Mouse (Mus musculus) hindbrain, postnatal 0 days (tissue): ENCODE data around the gene Akip1. TPM values are rescaled to one million over a fixed set of nuclear protein-coding genes. Genes with fewer than 3 reads are reported as not detected.

Source experiments
- ATAC-seq: fragments of 200-750 bp; cut with Nextera tagmentation; 2 replicates; pipeline ENCODE4 v1.8.0; 2017; ENCODE audit warnings: mild to moderate bottlenecking, moderate TSS enrichment, moderate library complexity
- DNase-seq: peaks from one replicate; pipeline ENCODE4 v3.0.0-alpha.2; 2015; ENCODE audit warnings: low spot score
- H3K27ac ChIP-seq: fragments of 300-500 bp; sonication (generic); 2 replicates; pipeline ENCODE4 v1.5.1; 2014; ENCODE audit warnings: mild to moderate bottlenecking
- H3K27me3 ChIP-seq: fragments of 300-500 bp; sonication (generic); 2 replicates; pipeline ENCODE4 v1.6.1; 2014; ENCODE audit warnings: low read length, mixed read lengths; ENCODE audit not compliant: insufficient read depth
- H3K36me3 ChIP-seq: fragments of 300-500 bp; sonication (generic); 2 replicates; pipeline ENCODE4 v1.6.1; 2014; ENCODE audit warnings: low read length, mixed read lengths; ENCODE audit not compliant: insufficient read depth
- H3K4me1 ChIP-seq: fragments of 300-500 bp; sonication (generic); 2 replicates; pipeline ENCODE4 v1.6.1; 2014; ENCODE audit warnings: antibody characterized with exemption, low read length, mixed read lengths; ENCODE audit not compliant: insufficient read depth
- H3K4me2 ChIP-seq: fragments of 300-500 bp; sonication (generic); 2 replicates; pipeline ENCODE4 v1.6.1; 2014; ENCODE audit warnings: low read depth, mild to moderate bottlenecking, low read length, moderate library complexity, mixed read lengths
- H3K4me3 ChIP-seq: fragments of 300-500 bp; sonication (generic); 2 replicates; pipeline ENCODE4 v1.5.1; 2014; ENCODE audit warnings: low read length
- H3K9ac ChIP-seq: fragments of 300-500 bp; sonication (generic); replicated peaks from 2 replicates; pipeline ENCODE4 v1.6.1; 2014; ENCODE audit warnings: mild to moderate bottlenecking, low read length, moderate library complexity, mixed read lengths
- H3K9me3 ChIP-seq: fragments of 300-500 bp; sonication (generic); 2 replicates; pipeline ENCODE4 v1.6.1; 2016; ENCODE audit warnings: low read length, mixed read lengths
- CTCF ChIP-seq: IDR thresholded peaks from 2 replicates; pipeline ENCODE4 v1.5.1; 2016; ENCODE audit warnings: antibody characterized with exemption, control low read depth, low read depth
- WGBS: fragments of 180-500 bp; shearing (Covaris S2); extraction: QIAGEN DNeasy Blood & Tissue Kit; methylation state at CpG from one replicate; pipeline ENCODE4 v1.1.7; 2014; 5-methylcytosine and 5-hydroxymethylcytosine counted together
- polyA plus RNA-seq: library from polyadenylated mRNA; unstranded; fragments of >200 nt; fragmentation: Nextera tagmentation; extraction: Ambion mirVana; gene quantifications from 2 replicates; pipeline ENCODE4 v1.2.1, GENCODE M21; 2015
- total RNA-seq: library from RNA; depleted of rRNA; stranded (reverse); fragments of >200 nt; gene quantifications from 2 replicates; pipeline ENCODE4 v1.2.3, GENCODE M21; 2014; rRNA removed

Akip1 gene
- total and polyA plus RNA-seq, 2 experiments from 2014 or later, result 9.9 to 16.7 TPM

- ATAC-seq (no peak), DNase-seq (no peak)
- TF ChIP-seq CTCF, result no peak
- peaks cover 44% of the 10 kb centered on the region for H3K36me3 ChIP-seq
- no peak overlapping the region for H3K9ac ChIP-seq
- no peak overlapping the region for H3K4me2 ChIP-seq
- 92% methylated on average over 4 of the region's 4 CpGs for WGBS
- H3K27me3 ChIP-seq, result no peaks in the 10 kb centered on the region
- H3K9me3 ChIP-seq, result no peaks in the 10 kb centered on the region
- H3K4me3 ChIP-seq, result no peak overlapping the region
- H3K4me1 ChIP-seq, result no peaks in the 10 kb centered on the region
- no peak overlapping the region for H3K27ac ChIP-seq
Measured at GRCm38 (mm10) chr7:109741703-109742102, 38.2 kb downstream of the Akip1 start.

DNA sequence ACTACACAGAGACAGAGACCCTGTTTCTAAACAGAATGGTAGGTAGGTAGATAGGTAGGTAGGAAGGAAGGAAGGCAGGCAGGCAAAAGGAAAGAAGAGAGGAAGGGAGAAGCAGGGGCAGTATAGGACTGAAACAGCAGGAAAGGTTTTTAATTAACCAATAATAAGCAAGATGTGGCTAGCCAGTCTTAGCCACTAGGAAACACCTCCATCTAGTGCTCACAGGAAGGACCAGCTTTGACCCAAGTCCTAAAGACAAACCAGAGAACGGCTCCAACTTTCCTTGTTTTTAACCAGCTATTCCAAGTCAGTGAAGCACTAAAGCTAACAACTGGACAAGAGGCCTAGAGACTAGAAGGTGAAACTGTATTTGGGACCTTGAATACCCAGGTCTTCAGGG is 44.3 kb downstream of the Akip1 start:
- 0 out of 2 replicates have a peak, but pooled peaks cover 3% of the 10 kb centered on the region for H3K4me1 ChIP-seq
- no peak overlapping the region for H3K4me2 ChIP-seq
- TF ChIP-seq CTCF, result peak; percentile 54
- no peak for ATAC-seq
- H3K36me3 ChIP-seq, result peaks cover 23% of the 10 kb centered on the region
- no peak overlapping the region for H3K9ac ChIP-seq
- 60% methylated on average over 1 of the region's 1 CpGs for WGBS
- H3K27ac ChIP-seq, result no peak overlapping the region
- H3K27me3 ChIP-seq, result no peaks in the 10 kb centered on the region
- H3K9me3 ChIP-seq, result no peaks in the 10 kb centered on the region
- no peak overlapping the region for H3K4me3 ChIP-seq
- no peak for DNase-seq

GRCm38 (mm10) chr7:109751427-109752007 is 48.0 kb downstream of the Akip1 start:
- H3K9me3 ChIP-seq, result no peaks in the 10 kb centered on the region
- TF ChIP-seq CTCF, result no peak
- peak overlapping the region; percentile 87 for H3K4me3 ChIP-seq
- ATAC-seq, result no peak
- H3K36me3 ChIP-seq, result no peaks in the 10 kb centered on the region; the same call in 1 of the 2 replicates
- peak overlapping the region; percentile 97 for H3K9ac ChIP-seq
- DNase-seq, result no peak
- 2% methylated on average over 13 of the region's 13 CpGs for WGBS
- peak overlapping the region; percentile 92 for H3K27ac ChIP-seq
- peak overlapping the region; percentile 78 for H3K4me2 ChIP-seq
- H3K4me1 ChIP-seq, result peaks cover 3% of the 10 kb centered on the region; the same call in 1 of the 2 replicates
- no peaks in the 10 kb centered on the region for H3K27me3 ChIP-seq

GRCm38 (mm10) chr7:109752008-109752925 is 48.8 kb downstream of the Akip1 start, which contains the start of gene Tmem9b:
Gene Tmem9b, minus strand, starts transcription at chr7:109752875.
- peaks cover 3% of the 10 kb centered on the region; the same call in 1 of the 2 replicates for H3K4me1 ChIP-seq

GRCm38 (mm10) chr7:109754034-109754433 is 50.5 kb downstream of the Akip1 start:
- no peak for ATAC-seq
- Histone ChIP-seq H3K4me2 (no peak overlapping the region), H3K9me3 (no peaks in the 10 kb centered on the region), H3K36me3 (no peaks in the 10 kb centered on the region; the same call in 1 of the 2 replicates), H3K9ac (no peak overlapping the region), H3K27ac (no peak overlapping the region), H3K4me3 (no peak overlapping the region), H3K27me3 (no peaks in the 10 kb centered on the region), H3K4me1 (peaks cover 3% of the 10 kb centered on the region; the same call in 1 of the 2 replicates)
- TF ChIP-seq CTCF, result no peak
- WGBS, result 95% methylated on average over 8 of the region's 8 CpGs
- no peak for DNase-seq

More at GRCm38 (mm10) chr7:109752008-109752925, 48.8 kb downstream of the Akip1 start, which contains the start of gene Tmem9b:
- H3K4me3 ChIP-seq, result peak within 1 kb of the TSS; percentile 87
- H3K27ac ChIP-seq, result peak within 1 kb of the TSS; percentile 92
- peak within 1 kb of the TSS; percentile 97 for H3K9ac ChIP-seq
- H3K9me3 ChIP-seq, result no peaks in the 10 kb centered on the region
- H3K4me2 ChIP-seq, result peak within 1 kb of the TSS; percentile 78
- H3K27me3 ChIP-seq, result no peaks in the 10 kb centered on the region
- no peaks in the 10 kb centered on the region; the same call in 1 of the 2 replicates for H3K36me3 ChIP-seq
- peak; percentile 23 for TF ChIP-seq CTCF
- ATAC-seq (peak; percentile 94), DNase-seq (peak; percentile 88)
- WGBS, result 1% methylated on average over 74 of the region's 74 CpGs

DNA sequence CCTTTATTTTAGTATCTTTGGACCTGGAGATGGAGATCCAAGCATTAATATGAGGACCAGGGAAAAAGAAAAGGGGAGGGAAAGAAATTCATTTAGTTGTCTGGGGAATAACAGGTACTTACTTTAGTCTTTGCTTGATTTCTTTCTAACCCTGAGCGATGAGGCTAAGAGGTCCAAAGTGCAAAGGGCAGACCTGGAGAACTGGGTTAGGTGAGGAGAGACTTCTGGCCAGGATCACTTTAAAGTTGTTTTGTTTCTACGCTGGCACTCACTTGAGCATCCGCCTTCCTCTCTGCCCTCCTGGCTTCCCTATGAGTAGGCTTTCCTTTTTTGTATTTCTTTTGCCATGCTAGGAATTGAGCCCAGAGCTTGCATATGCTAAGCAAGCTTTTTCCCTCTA is 52.8 kb downstream of the Akip1 start:
- Histone ChIP-seq H3K9me3 (no peaks in the 10 kb centered on the region), H3K4me1 (peaks cover 1% of the 10 kb centered on the region; the same call in 1 of the 2 replicates), H3K36me3 (no peaks in the 10 kb centered on the region), H3K27ac (no peak overlapping the region), H3K4me2 (no peak overlapping the region), H3K9ac (no peak overlapping the region), H3K27me3 (no peaks in the 10 kb centered on the region), H3K4me3 (no peak overlapping the region)
- TF ChIP-seq CTCF, result no peak
- no peak for ATAC-seq
- WGBS, result 94% methylated on average over 3 of the region's 3 CpGs
- no peak for DNase-seq

Other genes with a start within 250 kb of the Akip1 start
- gene Trim66, start 195.6 kb upstream of the Akip1 start, total RNA-seq, result 2.9 and 4.5 TPM in 2 replicates
- gene Trim66, start 195.6 kb upstream of the Akip1 start, polyA plus RNA-seq, result 0.61 and 0.73 TPM in 2 replicates
- 337 and 346 TPM in 2 replicates for gene Rpl27a, start 184.5 kb upstream of the Akip1 start, total RNA-seq
- 100 and 104 TPM in 2 replicates for gene Rpl27a, start 184.5 kb upstream of the Akip1 start, polyA plus RNA-seq
- 29.7 and 34.0 TPM in 2 replicates for gene St5, start 85 bp upstream of the Akip1 start, total RNA-seq
- gene St5, start 85 bp upstream of the Akip1 start, polyA plus RNA-seq, result 21.0 and 21.2 TPM in 2 replicates
- 0.68 TPM in 1 of 2 replicates, not detected in the other for gene BC051019, start 20.2 kb downstream of the Akip1 start, total RNA-seq
- 0.63 and 0.67 TPM in 2 replicates for gene BC051019, start 20.2 kb downstream of the Akip1 start, polyA plus RNA-seq
- gene Ascl3, start 28.0 kb downstream of the Akip1 start, total RNA-seq, result not detected in 2 replicates
- gene Ascl3, start 28.0 kb downstream of the Akip1 start, polyA plus RNA-seq, result 0.44 TPM in 1 of 2 replicates, not detected in the other
- gene Tmem9b, start 49.2 kb downstream of the Akip1 start, total RNA-seq, result 224 and 308 TPM in 2 replicates
- 159 and 163 TPM in 2 replicates for gene Tmem9b, start 49.2 kb downstream of the Akip1 start, polyA plus RNA-seq
- gene Nrip3, start 78.3 kb downstream of the Akip1 start, total RNA-seq, result 24.4 and 25.9 TPM in 2 replicates
- gene Nrip3, start 78.3 kb downstream of the Akip1 start, polyA plus RNA-seq, result 24.4 and 25.0 TPM in 2 replicates
- 6.6 and 8.2 TPM in 2 replicates for gene Scube2, start 162.0 kb downstream of the Akip1 start, total RNA-seq
- gene Scube2, start 162.0 kb downstream of the Akip1 start, polyA plus RNA-seq, result 3.7 and 4.1 TPM in 2 replicates